Mouse (Mus musculus): ENCODE results near the gene Gm20547.

DNA sequence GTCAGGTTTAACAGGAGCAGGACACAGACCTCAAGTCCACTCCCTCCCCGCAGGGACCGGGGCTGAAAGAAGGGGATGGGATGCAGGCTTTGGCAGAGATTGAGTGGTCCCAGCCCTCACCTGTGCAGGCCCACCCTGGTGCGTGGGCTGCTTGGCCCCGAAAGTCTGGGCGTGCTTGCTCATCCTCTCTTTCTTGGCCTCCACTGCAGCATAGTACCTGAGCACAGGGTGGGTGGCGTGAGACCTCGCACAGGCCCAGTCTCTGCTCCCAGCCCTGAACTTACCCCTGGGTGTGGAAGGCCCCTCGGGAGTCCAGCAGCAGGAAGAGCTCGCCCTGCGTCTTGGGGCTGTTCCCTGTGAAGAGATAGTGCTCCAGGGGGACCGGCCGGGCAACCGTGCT lies 37.0 kb downstream of the Gm20547 start:
- TF ChIP-seq POLR2A (IDR thresholded peaks at IDR 0.05; ENCODE audit: extremely low read depth, insufficient read depth, low read length) (no peak), CTCF (IDR thresholded peaks at IDR 0.05; ENCODE audit: low read depth, low read length) (no peak)
